Mouse (Mus musculus): Measurements from ENCODE around the gene Rspo3.

DNA sequence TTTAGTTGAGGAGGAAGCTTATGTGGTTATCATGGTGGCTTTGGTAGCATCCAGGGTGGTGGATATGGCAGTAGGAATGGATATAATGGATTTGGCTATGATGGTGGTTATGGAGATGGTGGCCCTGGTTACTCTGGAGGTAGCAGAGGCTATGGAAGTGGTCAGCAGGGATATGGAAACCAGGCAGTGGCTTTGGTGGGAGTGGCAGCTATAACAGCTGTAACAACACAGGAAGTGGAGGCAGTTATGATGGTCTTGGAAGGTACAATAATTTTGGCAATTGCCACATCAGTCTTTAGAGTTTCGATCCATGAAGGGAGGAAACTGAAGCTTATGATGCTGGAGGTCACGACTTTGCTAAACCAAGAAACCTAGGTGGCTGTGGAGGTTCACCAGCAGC is 109.0 kb downstream of the Rspo3 start:
- no peak for TF ChIP-seq CTCF (conservative IDR thresholded peaks at IDR 0.05; ENCODE audit: low read length)
- no peak for TF ChIP-seq POU5F1 (IDR thresholded peaks at IDR 0.05; ENCODE audit: borderline replicate concordance, low read length)
